17 mouse cellular contexts compared by ENCODE assay signal in genomic region chr1:192472366-192472765, GRCm38 (mm10).
A peak's percentile ranks its signal among the peaks of the same experiment; 100 is the strongest.
DNase-seq lines count a peak whose midpoint lies in the region; ATAC-seq and TF ChIP-seq lines count a peak whose summit lies in the region.
"Had no signal": no experiment of that assay in that cellular context is flagged by ENCODE, and none has a peak within 500 bp of the region (broad histone marks: within the 10 kb centered on the region; RNA-seq: fewer than 3 reads in every experiment).

No protein-coding gene starts in this region.

- H3K36me3 ChIP-seq in kidney, postnatal 0 days (ENCODE audit: insufficient read depth, low read length), result no peaks in the 10 kb centered on the region
- H3K36me3 ChIP-seq in stomach, postnatal 0 days (ENCODE audit: control insufficient read depth, insufficient read depth, low read length), result no peaks in the 10 kb centered on the region
- H3K36me3 ChIP-seq: embryonic facial prominence, embryonic 13.5 days; heart, embryonic 13.5 days; hindbrain, embryonic 15.5 days; liver, embryonic 13.5 days had no signal

- ATAC-seq in kidney, postnatal 0 days (replicated peaks; ENCODE audit: low FRiP score, low read depth), result no peak
- no peak for ATAC-seq in stomach, postnatal 0 days (ENCODE audit: low FRiP score, low TSS enrichment)
- ATAC-seq: forebrain, embryonic 13.5 days had no signal

- H3K9ac ChIP-seq in kidney, postnatal 0 days (ENCODE audit: low read depth, low read length), result no peak overlapping the region
- H3K9ac ChIP-seq in stomach, postnatal 0 days (ENCODE audit: low read length), result no peak overlapping the region
- H3K9ac ChIP-seq: embryonic facial prominence, embryonic 13.5 days; forebrain, embryonic 13.5 days; heart, embryonic 13.5 days; hindbrain, embryonic 15.5 days; liver, embryonic 13.5 days had no signal

- H3K27ac ChIP-seq in kidney, postnatal 0 days, result no peak overlapping the region
- H3K27ac ChIP-seq in stomach, postnatal 0 days (replicated peaks), result no peak overlapping the region
- H3K27ac ChIP-seq: embryonic facial prominence, embryonic 13.5 days; forebrain, embryonic 13.5 days; heart, embryonic 13.5 days; hindbrain, embryonic 15.5 days; liver, embryonic 13.5 days had no signal

- TF ChIP-seq EP300 in stomach, postnatal 0 days (optimal IDR thresholded peaks at IDR 0.05), result no peak

- WGBS in kidney, postnatal 0 days, result 53% methylated on average over 4 of the region's 4 CpGs
- WGBS in stomach, postnatal 0 days, result 48% methylated on average over 4 of the region's 4 CpGs

- H3K4me3 ChIP-seq in kidney, postnatal 0 days (replicated peaks; ENCODE audit: low read depth, low read length), result no peak overlapping the region
- H3K4me3 ChIP-seq in stomach, postnatal 0 days (ENCODE audit: low read depth, low read length), result no peak overlapping the region
- H3K4me3 ChIP-seq: embryonic facial prominence, embryonic 13.5 days; forebrain, embryonic 13.5 days; heart, embryonic 13.5 days; hindbrain, embryonic 15.5 days; liver, embryonic 13.5 days had no signal

- H3K27me3 ChIP-seq in kidney, postnatal 0 days (ENCODE audit: insufficient read depth, low read length), result no peaks in the 10 kb centered on the region
- no peaks in the 10 kb centered on the region; the same call in 1 of the 2 replicates for H3K27me3 ChIP-seq in stomach, postnatal 0 days (ENCODE audit: control insufficient read depth, insufficient read depth, low read length)
- H3K27me3 ChIP-seq: embryonic facial prominence, embryonic 13.5 days; forebrain, embryonic 13.5 days; heart, embryonic 13.5 days; hindbrain, embryonic 15.5 days; liver, embryonic 13.5 days had no signal

- TF ChIP-seq CTCF in kidney, postnatal 0 days (IDR thresholded peaks at IDR 0.05; ENCODE audit: low read depth), result no peak
- TF ChIP-seq CTCF in stomach, postnatal 0 days (IDR thresholded peaks at IDR 0.05; ENCODE audit: low read depth), result no peak

- no peaks in the 10 kb centered on the region for H3K9me3 ChIP-seq in kidney, postnatal 0 days (replicated peaks; ENCODE audit: low read length)
- no peaks in the 10 kb centered on the region for H3K9me3 ChIP-seq in stomach, postnatal 0 days (ENCODE audit: control insufficient read depth, low read length)
- H3K9me3 ChIP-seq: embryonic facial prominence, embryonic 13.5 days; forebrain, embryonic 13.5 days; heart, embryonic 13.5 days; hindbrain, embryonic 15.5 days; liver, embryonic 13.5 days had no signal

- peak; percentile 81 for DNase-seq in kidney, postnatal 0 days (ENCODE audit: low spot score)
- no peak for DNase-seq in kidney, adult 18-20 months
- peak; percentile 75 for DNase-seq in NIH3T3 (ENCODE audit: low read depth)
- peak; percentile 61 for DNase-seq in embryo, embryonic 11.5 days (ENCODE audit: low read depth, low spot score)
- peak; percentile 75 for DNase-seq in mesoderm, embryonic 11.5 days (ENCODE audit: low read depth, low spot score)
- no peak for DNase-seq in cerebellum, adult 18-20 months
- no peak for DNase-seq in stomach, postnatal 0 days (ENCODE audit: low spot score)
- DNase-seq in layer of hippocampus, adult 9-11 months, result no peak
- DNase-seq: cerebellum, adult 2 months; gastrocnemius, postnatal 14 days; kidney, postnatal 25 days; liver, embryonic 13.5 days; lung, postnatal 36 days had no signal

- 0 out of 2 replicates have a peak, but pooled peaks cover 3% of the 10 kb centered on the region for H3K4me1 ChIP-seq in kidney, postnatal 0 days (replicated peaks; ENCODE audit: insufficient read depth, low read length)
- no peaks in the 10 kb centered on the region for H3K4me1 ChIP-seq in stomach, postnatal 0 days (replicated peaks; ENCODE audit: control insufficient read depth, insufficient read depth)
- H3K4me1 ChIP-seq: embryonic facial prominence, embryonic 13.5 days; forebrain, embryonic 13.5 days; hindbrain, embryonic 15.5 days; liver, embryonic 13.5 days had no signal

- H3K4me2 ChIP-seq in kidney, postnatal 0 days (ENCODE audit: low read length), result no peak overlapping the region
- H3K4me2 ChIP-seq in stomach, postnatal 0 days (replicated peaks; ENCODE audit: low read depth), result no peak overlapping the region
- H3K4me2 ChIP-seq: embryonic facial prominence, embryonic 13.5 days; forebrain, embryonic 13.5 days; heart, embryonic 13.5 days; hindbrain, embryonic 15.5 days; liver, embryonic 13.5 days had no signal

Comparison
In these comparisons a context has a peak if more than half of its experiments do, and no peak if none do; other contexts are left out.
1. DNase-seq: peak in kidney, postnatal 0 days (single experiment), NIH3T3 (single experiment), embryo, embryonic 11.5 days (single experiment) and mesoderm, embryonic 11.5 days (single experiment); none in kidney, adult 18-20 months (single experiment), cerebellum, adult 18-20 months (0 of 2), stomach, postnatal 0 days (single experiment) and layer of hippocampus, adult 9-11 months (single experiment).